Mouse (Mus musculus): ENCODE results near the gene Rcn3. TPM values are rescaled to one million over a fixed set of nuclear protein-coding genes. Genes with fewer than 3 reads are reported as not detected.

The Rcn3 gene
- polyA plus RNA-seq, 1 experiment from 2014 or later: 93.3 TPM

GRCm38 (mm10) chr7:45072230-45072629 lies 19.8 kb downstream of the Rcn3 start:
- DNase-seq (ENCODE audit: low spot score): no peak
- Histone ChIP-seq H3K27me3 (ENCODE audit: control insufficient read depth, insufficient read depth, low read length) (no peaks in the 10 kb centered on the region), H3K36me3 (replicated peaks; ENCODE audit: control insufficient read depth, insufficient read depth) (peaks cover 12% of the 10 kb centered on the region; the same call in 1 of the 2 replicates), H3K4me1 (replicated peaks; ENCODE audit: control insufficient read depth, insufficient read depth, low read length) (no peaks in the 10 kb centered on the region), H3K9ac (no peak overlapping the region), H3K9me3 (ENCODE audit: control insufficient read depth, low read length) (no peaks in the 10 kb centered on the region), H3K4me3 (replicated peaks; ENCODE audit: low read length) (no peak overlapping the region), H3K27ac (no peak overlapping the region), H3K4me2 (replicated peaks) (no peak overlapping the region)
- 80% methylated on average over 2 of the region's 2 CpGs for whole genome bisulfite sequencing
- no peak for ATAC-seq (ENCODE audit: low FRiP score)

GRCm38 (mm10) chr7:45069671-45070070 lies 22.4 kb downstream of the Rcn3 start:
- WGBS: 98% methylated on average over 2 of the region's 2 CpGs
- 0 out of 2 replicates have a peak, but pooled peaks cover under 1% of the 10 kb centered on the region for H3K36me3 ChIP-seq (replicated peaks; ENCODE audit: control insufficient read depth, insufficient read depth)
- no peak for ATAC-seq (ENCODE audit: low FRiP score)

GRCm38 (mm10) chr7:45068000-45068318 lies 24.1 kb downstream of the Rcn3 start:
- ATAC-seq (ENCODE audit: low FRiP score): no peak

More at GRCm38 (mm10) chr7:45069671-45070070, 22.4 kb downstream of the Rcn3 start:
- no peaks in the 10 kb centered on the region for H3K27me3 ChIP-seq (ENCODE audit: control insufficient read depth, insufficient read depth, low read length)
- H3K9ac ChIP-seq: no peak overlapping the region
- no peak for DNase-seq (ENCODE audit: low spot score)
- H3K4me1 ChIP-seq (replicated peaks; ENCODE audit: control insufficient read depth, insufficient read depth, low read length): no peaks in the 10 kb centered on the region
- no peak overlapping the region for H3K4me2 ChIP-seq (replicated peaks)
- no peak overlapping the region for H3K27ac ChIP-seq
- no peak overlapping the region for H3K4me3 ChIP-seq (replicated peaks; ENCODE audit: low read length)
- H3K9me3 ChIP-seq (ENCODE audit: control insufficient read depth, low read length): no peaks in the 10 kb centered on the region

GRCm38 (mm10) chr7:45067190-45067999 lies 24.6 kb downstream of the Rcn3 start:
- no peak overlapping the region for H3K4me2 ChIP-seq (replicated peaks)
- H3K9ac ChIP-seq: no peak overlapping the region
- H3K4me3 ChIP-seq (replicated peaks; ENCODE audit: low read length): no peak overlapping the region
- H3K27me3 ChIP-seq (ENCODE audit: control insufficient read depth, insufficient read depth, low read length): no peaks in the 10 kb centered on the region
- ATAC-seq (ENCODE audit: low FRiP score): no peak
- peaks cover 7% of the 10 kb centered on the region; the same call in 1 of the 2 replicates for H3K4me1 ChIP-seq (replicated peaks; ENCODE audit: control insufficient read depth, insufficient read depth, low read length)
- no peak overlapping the region for H3K27ac ChIP-seq
- H3K9me3 ChIP-seq (ENCODE audit: control insufficient read depth, low read length): no peaks in the 10 kb centered on the region
- H3K36me3 ChIP-seq (replicated peaks; ENCODE audit: control insufficient read depth, insufficient read depth): no peaks in the 10 kb centered on the region
- no peak for DNase-seq (ENCODE audit: low spot score)
- WGBS: 80% methylated on average over 4 of the region's 4 CpGs

More at GRCm38 (mm10) chr7:45068000-45068318, 24.1 kb downstream of the Rcn3 start:
- Histone ChIP-seq H3K4me2 (replicated peaks) (no peak overlapping the region), H3K9me3 (ENCODE audit: control insufficient read depth, low read length) (no peaks in the 10 kb centered on the region), H3K36me3 (replicated peaks; ENCODE audit: control insufficient read depth, insufficient read depth) (no peaks in the 10 kb centered on the region), H3K9ac (no peak overlapping the region), H3K4me1 (replicated peaks; ENCODE audit: control insufficient read depth, insufficient read depth, low read length) (peaks cover 6% of the 10 kb centered on the region; the same call in 1 of the 2 replicates), H3K4me3 (replicated peaks; ENCODE audit: low read length) (no peak overlapping the region), H3K27me3 (ENCODE audit: control insufficient read depth, insufficient read depth, low read length) (no peaks in the 10 kb centered on the region), H3K27ac (no peak overlapping the region)
- WGBS: 32% methylated on average over 5 of the region's 5 CpGs
- DNase-seq (ENCODE audit: low spot score): no peak

GRCm38 (mm10) chr7:45062239-45062835 lies 29.7 kb downstream of the Rcn3 start, which contains the start of the genes Nosip and Prrg2:
TSS of gene Nosip (plus strand) at chr7:45062429.
TSS of gene Prrg2 (minus strand) at chr7:45062677.
- Histone ChIP-seq H3K27me3 (ENCODE audit: control insufficient read depth, insufficient read depth, low read length) (no peaks in the 10 kb centered on the region), H3K4me2 (replicated peaks) (peak within 1 kb of the TSS; percentile 61), H3K4me3 (replicated peaks; ENCODE audit: low read length) (peak within 1 kb of the TSS; percentile 43), H3K4me1 (replicated peaks; ENCODE audit: control insufficient read depth, insufficient read depth, low read length) (peaks cover 28% of the 10 kb centered on the region), H3K36me3 (replicated peaks; ENCODE audit: control insufficient read depth, insufficient read depth) (no peaks in the 10 kb centered on the region), H3K9me3 (ENCODE audit: control insufficient read depth, low read length) (no peaks in the 10 kb centered on the region), H3K9ac (peak within 1 kb of the TSS; percentile 49), H3K27ac (peak within 1 kb of the TSS; percentile 83)
- under 1% methylated on average over 31 of the region's 31 CpGs for WGBS
- DNase-seq (ENCODE audit: low spot score): peak; percentile 96
- peak; percentile 89 for ATAC-seq (ENCODE audit: low FRiP score)

GRCm38 (mm10) chr7:45061532-45062075 lies 30.4 kb downstream of the Rcn3 start:
- H3K4me1 ChIP-seq (replicated peaks; ENCODE audit: control insufficient read depth, insufficient read depth, low read length): peaks cover 28% of the 10 kb centered on the region
- no peaks in the 10 kb centered on the region for H3K36me3 ChIP-seq (replicated peaks; ENCODE audit: control insufficient read depth, insufficient read depth)
- ATAC-seq (ENCODE audit: low FRiP score): no peak
- H3K27me3 ChIP-seq (ENCODE audit: control insufficient read depth, insufficient read depth, low read length): no peaks in the 10 kb centered on the region
- H3K4me2 ChIP-seq (replicated peaks): peak overlapping the region; percentile 61
- DNase-seq (ENCODE audit: low spot score): no peak
- peak overlapping the region; percentile 83; the same call in 1 of the 2 replicates for H3K27ac ChIP-seq
- peak overlapping the region; percentile 38; the same call in 1 of the 2 replicates for H3K9ac ChIP-seq
- no peaks in the 10 kb centered on the region for H3K9me3 ChIP-seq (ENCODE audit: control insufficient read depth, low read length)
- 16% methylated on average over 11 of the region's 11 CpGs for WGBS
- H3K4me3 ChIP-seq (replicated peaks; ENCODE audit: low read length): peak overlapping the region; percentile 43

GRCm38 (mm10) chr7:45060632-45061122 lies 31.3 kb downstream of the Rcn3 start:
- Histone ChIP-seq H3K4me1 (replicated peaks; ENCODE audit: control insufficient read depth, insufficient read depth, low read length) (peaks cover 28% of the 10 kb centered on the region), H3K9ac (no peak overlapping the region), H3K4me3 (replicated peaks; ENCODE audit: low read length) (no peak overlapping the region), H3K9me3 (ENCODE audit: control insufficient read depth, low read length) (no peaks in the 10 kb centered on the region), H3K4me2 (replicated peaks) (no peak overlapping the region), H3K27me3 (ENCODE audit: control insufficient read depth, insufficient read depth, low read length) (no peaks in the 10 kb centered on the region), H3K27ac (no peak overlapping the region), H3K36me3 (replicated peaks; ENCODE audit: control insufficient read depth, insufficient read depth) (no peaks in the 10 kb centered on the region)
- DNase-seq (ENCODE audit: low spot score): no peak
- WGBS: 92% methylated on average over 6 of the region's 6 CpGs
- ATAC-seq (ENCODE audit: low FRiP score): no peak

GRCm38 (mm10) chr7:45058607-45059571 lies 33.1 kb downstream of the Rcn3 start:
- H3K27ac ChIP-seq: peak overlapping the region; percentile 71
- ATAC-seq (ENCODE audit: low FRiP score) (no peak), DNase-seq (ENCODE audit: low spot score) (peak; percentile 29)
- H3K9ac ChIP-seq: 0 out of 2 replicates have a peak overlapping the region, but pooled peaks have one; percentile 2
- H3K27me3 ChIP-seq (ENCODE audit: control insufficient read depth, insufficient read depth, low read length): no peaks in the 10 kb centered on the region
- 80% methylated on average over 10 of the region's 10 CpGs for WGBS
- no peaks in the 10 kb centered on the region for H3K9me3 ChIP-seq (ENCODE audit: control insufficient read depth, low read length)
- no peak overlapping the region for H3K4me2 ChIP-seq (replicated peaks)
- peaks cover 28% of the 10 kb centered on the region for H3K4me1 ChIP-seq (replicated peaks; ENCODE audit: control insufficient read depth, insufficient read depth, low read length)
- no peaks in the 10 kb centered on the region for H3K36me3 ChIP-seq (replicated peaks; ENCODE audit: control insufficient read depth, insufficient read depth)
- no peak overlapping the region for H3K4me3 ChIP-seq (replicated peaks; ENCODE audit: low read length)

Measured in hindbrain, embryonic 14.5 days (tissue).